Mouse (Mus musculus) bone marrow, adult 2 months (tissue): ENCODE data around the gene Narfl.
"Not testable (repeated sequence)": the region's sequence is repeated elsewhere in the genome, so short reads cannot be mapped to it uniquely, and the experiment has no call there.

Experiments used
- CTCF ChIP-seq: fragments of 200-500 bp; IDR thresholded peaks from 2 replicates; pipeline ENCODE4 v1.5.1; 2011; ENCODE audit warnings: low read length, control low read depth; ENCODE audit not compliant: control insufficient read depth, insufficient read depth
- POLR2A ChIP-seq: fragments of 200-500 bp; IDR thresholded peaks from 2 replicates; pipeline ENCODE4 v1.6.1; 2011; ENCODE audit warnings: low read depth, mild to moderate bottlenecking, control low read depth, low read length, borderline replicate concordance; ENCODE audit not compliant: control insufficient read depth

DNA sequence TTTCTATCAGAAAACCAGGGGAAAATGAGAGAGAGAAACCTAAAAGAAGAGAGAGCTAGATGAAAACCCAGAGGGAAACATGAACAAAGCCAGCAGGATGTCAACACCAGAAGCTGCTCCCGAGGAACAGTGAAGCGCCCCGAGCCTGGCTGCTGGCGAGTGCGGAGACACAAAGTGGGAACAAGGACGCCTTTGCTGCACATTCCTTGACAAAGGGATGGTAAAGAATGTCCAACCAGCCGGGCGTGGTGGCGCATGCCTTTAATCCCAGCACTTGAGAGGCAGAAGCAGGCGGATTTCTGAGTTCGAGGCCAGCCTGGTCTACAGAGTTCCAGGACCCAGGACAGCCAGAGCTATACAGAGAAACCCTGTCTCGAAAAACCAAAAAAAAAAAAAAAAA is 32.1 kb upstream of the Narfl start:
- TF ChIP-seq POLR2A, CTCF: not testable (repeated sequence)
